In genomic region chr10:42069751-42070150, GRCm38 (mm10) we compare ENCODE assay signal across 31 mouse cellular contexts. TPM values are rescaled to one million over a fixed set of nuclear protein-coding genes. Genes with fewer than 3 reads are reported as not detected.
DNase-seq lines count a peak whose midpoint lies in the region; ATAC-seq and TF ChIP-seq lines count a peak whose summit lies in the region.
"Had no signal": no experiment of that assay in that cellular context is flagged by ENCODE, and none has a peak within 500 bp of the region (broad histone marks: within the 10 kb centered on the region; RNA-seq: fewer than 3 reads in every experiment).

No protein-coding gene starts in this region.

- no peak for DNase-seq in liver, embryonic 11.5 days (ENCODE audit: low spot score)
- no peak for DNase-seq in liver
- DNase-seq in cerebellum, adult 9-11 months = no peak
- DNase-seq in kidney, adult 2 months = no peak
- DNase-seq: adrenal gland, adult 2 months; adrenal gland, postnatal 36 days; cerebellum, adult 18-20 months; cerebellum, postnatal 14 days; gastrocnemius, postnatal 25 days; heart, adult 18-20 months; kidney, adult 8-10 months; layer of hippocampus, postnatal 36 days; lung, postnatal 36 days; midbrain, embryonic 14.5 days; retina, postnatal 1 day; right cerebral cortex, postnatal 14 days had no signal

- ATAC-seq in liver, embryonic 11.5 days (replicated peaks; ENCODE audit: low FRiP score) = peak; percentile 48; the same call in 1 of the 2 replicates
- 0 out of 2 replicates have a peak, but pooled peaks have one; percentile 31 for ATAC-seq in erythroid progenitor cell, adult 5-6 weeks (replicated peaks; ENCODE audit: low FRiP score, poor library complexity, severe bottlenecking)
- ATAC-seq in liver, embryonic 15.5 days (ENCODE audit: insufficient read depth) = peak; percentile 43
- no peak for ATAC-seq in forebrain, embryonic 15.5 days (replicated peaks)
- ATAC-seq: CD4-positive, CD25-positive, alpha-beta regulatory T cell, adult 4 months; forebrain, embryonic 13.5 days; intestine, embryonic 15.5 days had no signal

- TF ChIP-seq POLR2A in kidney, adult 2 months (IDR thresholded peaks at IDR 0.05; ENCODE audit: low read depth, low read length) = no peak

- H3K4me1 ChIP-seq in liver, embryonic 11.5 days (replicated peaks; ENCODE audit: control insufficient read depth, insufficient read depth, low read length) = peaks cover 38% of the 10 kb centered on the region
- H3K4me1 ChIP-seq in liver, embryonic 15.5 days (replicated peaks) = peaks cover 50% of the 10 kb centered on the region
- H3K4me1 ChIP-seq in forebrain, embryonic 15.5 days = peaks cover 16% of the 10 kb centered on the region
- H3K4me1 ChIP-seq in kidney, adult 2 months (ENCODE audit: control insufficient read depth, insufficient read depth, low read length) = peaks cover 11% of the 10 kb centered on the region; the same call in 1 of the 2 replicates

- H3K9me3 ChIP-seq in liver, embryonic 11.5 days (ENCODE audit: control insufficient read depth, low read length) = no peaks in the 10 kb centered on the region
- H3K9me3 ChIP-seq in liver, embryonic 15.5 days (replicated peaks) = no peaks in the 10 kb centered on the region
- H3K9me3 ChIP-seq in forebrain, embryonic 15.5 days = no peaks in the 10 kb centered on the region
- H3K9me3 ChIP-seq: embryonic facial prominence, embryonic 10.5 days; embryonic facial prominence, embryonic 15.5 days; forebrain, embryonic 13.5 days; heart, embryonic 13.5 days; hindbrain, embryonic 12.5 days; intestine, embryonic 15.5 days; limb, embryonic 10.5 days; limb, embryonic 15.5 days; lung, embryonic 15.5 days had no signal

- H3K4me3 ChIP-seq in liver, embryonic 11.5 days (ENCODE audit: low read depth, low read length) = no peak overlapping the region
- H3K4me3 ChIP-seq in liver, embryonic 15.5 days (replicated peaks) = no peak overlapping the region
- H3K4me3 ChIP-seq in forebrain, embryonic 15.5 days = no peak overlapping the region
- no peak overlapping the region for H3K4me3 ChIP-seq in kidney, adult 2 months (ENCODE audit: insufficient read depth, low read depth, low read length)
- H3K4me3 ChIP-seq: embryonic facial prominence, embryonic 10.5 days; embryonic facial prominence, embryonic 15.5 days; forebrain, embryonic 13.5 days; heart, embryonic 13.5 days; hindbrain, embryonic 12.5 days; intestine, embryonic 15.5 days; limb, embryonic 10.5 days; limb, embryonic 15.5 days; lung, embryonic 15.5 days had no signal

- TF ChIP-seq CTCF in kidney, adult 2 months (conservative IDR thresholded peaks at IDR 0.05; ENCODE audit: insufficient read depth, insufficient read length, low read depth, low read length) = no peak

- H3K36me3 ChIP-seq in liver, embryonic 11.5 days (ENCODE audit: control insufficient read depth, insufficient read depth, low read length) = no peaks in the 10 kb centered on the region
- no peaks in the 10 kb centered on the region for H3K36me3 ChIP-seq in liver, embryonic 15.5 days (replicated peaks)
- H3K36me3 ChIP-seq in forebrain, embryonic 15.5 days = no peaks in the 10 kb centered on the region
- no peaks in the 10 kb centered on the region for H3K36me3 ChIP-seq in kidney, adult 2 months (ENCODE audit: control insufficient read depth, insufficient read depth, low read length)
- H3K36me3 ChIP-seq: embryonic facial prominence, embryonic 10.5 days; embryonic facial prominence, embryonic 15.5 days; heart, embryonic 13.5 days; hindbrain, embryonic 12.5 days; intestine, embryonic 15.5 days; limb, embryonic 10.5 days; limb, embryonic 15.5 days; lung, embryonic 15.5 days had no signal

- peaks cover 4% of the 10 kb centered on the region; the same call in 1 of the 2 replicates for H3K27me3 ChIP-seq in liver, embryonic 11.5 days (replicated peaks; ENCODE audit: control insufficient read depth, insufficient read depth, low read length)
- H3K27me3 ChIP-seq in liver, embryonic 15.5 days = no peaks in the 10 kb centered on the region
- H3K27me3 ChIP-seq in forebrain, embryonic 15.5 days = no peaks in the 10 kb centered on the region
- no peaks in the 10 kb centered on the region for H3K27me3 ChIP-seq in kidney, adult 2 months (replicated peaks; ENCODE audit: control insufficient read depth, insufficient read depth, low read length)
- H3K27me3 ChIP-seq: embryonic facial prominence, embryonic 15.5 days; hindbrain, embryonic 12.5 days; intestine, embryonic 15.5 days; limb, embryonic 15.5 days; lung, embryonic 15.5 days had no signal

- no peak overlapping the region for H3K9ac ChIP-seq in liver, embryonic 11.5 days (ENCODE audit: low read depth, low read length)
- H3K9ac ChIP-seq in liver, embryonic 15.5 days = no peak overlapping the region
- no peak overlapping the region for H3K9ac ChIP-seq in forebrain, embryonic 15.5 days (replicated peaks)
- H3K9ac ChIP-seq: embryonic facial prominence, embryonic 15.5 days; forebrain, embryonic 13.5 days; heart, embryonic 13.5 days; hindbrain, embryonic 12.5 days; intestine, embryonic 15.5 days; limb, embryonic 15.5 days; lung, embryonic 15.5 days had no signal

- H3K27ac ChIP-seq in liver, embryonic 11.5 days (ENCODE audit: low read depth, low read length) = no peak overlapping the region
- no peak overlapping the region for H3K27ac ChIP-seq in liver, embryonic 15.5 days (replicated peaks)
- no peak overlapping the region for H3K27ac ChIP-seq in forebrain, embryonic 15.5 days (replicated peaks)
- no peak overlapping the region for H3K27ac ChIP-seq in kidney, adult 2 months (ENCODE audit: insufficient read depth, low read depth, low read length)
- H3K27ac ChIP-seq: embryonic facial prominence, embryonic 10.5 days; embryonic facial prominence, embryonic 15.5 days; forebrain, embryonic 13.5 days; heart, embryonic 13.5 days; hindbrain, embryonic 12.5 days; hindbrain, postnatal 0 days; intestine, embryonic 15.5 days; kidney, postnatal 0 days; limb, embryonic 10.5 days; limb, embryonic 15.5 days; lung, embryonic 15.5 days had no signal

- WGBS in liver, embryonic 11.5 days = 60% methylated on average over 8 of the region's 8 CpGs
- WGBS in liver, embryonic 15.5 days (ENCODE audit: insufficient replicate concordance) = 23% methylated on average over 8 of the region's 8 CpGs
- 91% methylated on average over 8 of the region's 8 CpGs for WGBS in forebrain, embryonic 15.5 days
- 86% methylated on average over 8 of the region's 8 CpGs for WGBS in kidney, adult 2 months

- H3K4me2 ChIP-seq in liver, embryonic 11.5 days = no peak overlapping the region
- 0 out of 2 replicates have a peak overlapping the region, but pooled peaks have one; percentile 4 for H3K4me2 ChIP-seq in liver, embryonic 15.5 days
- H3K4me2 ChIP-seq in forebrain, embryonic 15.5 days (replicated peaks) = no peak overlapping the region
- H3K4me2 ChIP-seq: embryonic facial prominence, embryonic 15.5 days; forebrain, embryonic 13.5 days; heart, embryonic 13.5 days; hindbrain, embryonic 12.5 days; intestine, embryonic 15.5 days; limb, embryonic 15.5 days; lung, embryonic 15.5 days had no signal

RNA-seq across cellular contexts. Expression of gene Armc2, which starts 51.5 kb away (rescaled TPM):
- 0.39 and 1.0 TPM in 2 replicates for polyA plus RNA-seq in liver, embryonic 11.5 days (2014; fragmentation: Nextera tagmentation; extraction: Ambion mirVana)
- not detected in 2 replicates for total RNA-seq in erythroid progenitor cell, adult 5-6 weeks (2015; ENCODE audit: low replicate concordance)
- not detected in 2 replicates for total RNA-seq in erythroid progenitor cell, adult 5-6 weeks (2017; ENCODE audit: low replicate concordance)
- polyA plus RNA-seq in liver, embryonic 15.5 days (2015; fragmentation: Nextera tagmentation; extraction: Ambion mirVana) = 0.06 and 0.08 TPM in 2 replicates
- polyA plus RNA-seq in forebrain, embryonic 15.5 days (2015; fragmentation: Nextera tagmentation; extraction: Ambion mirVana) = 9.0 and 11.0 TPM in 2 replicates
- polyA plus RNA-seq in kidney, adult 2 months (2012; rRNA removed) = 0.24 and 0.50 TPM in 2 replicates
